Mouse (Mus musculus): Measurements from ENCODE around the gene Cdc25a.

Cdc25a gene

GRCm38 (mm10) chr9:109874797-109875691 is at the start of gene Cdc25a:
Gene Cdc25a (plus strand): TSS chr9:109875579.
- DNase-seq (ENCODE audit: low spot score in 2 of 2) = peak; percentile 99

- DNase-seq (ENCODE audit: low spot score in 2 of 2) = no peak
These were observed 49.6 kb upstream of the Cdc25a start for GRCm38 (mm10) chr9:109825739-109826138.

GRCm38 (mm10) chr9:109826181-109826580 is 49.2 kb upstream of the Cdc25a start:
- no peak for DNase-seq (ENCODE audit: low spot score in 2 of 2)

- peak; percentile 80 to 87 for DNase-seq (ENCODE audit: low spot score in 2 of 2)
These were observed 42.8 kb upstream of the Cdc25a start, which contains the start of gene Nme6 for GRCm38 (mm10) chr9:109832391-109833087. Gene Nme6 (plus strand): TSS chr9:109832749.

- DNase-seq (ENCODE audit: low spot score in 2 of 2) = no peak
These were observed 42.3 kb upstream of the Cdc25a start for GRCm38 (mm10) chr9:109833088-109833412.

GRCm38 (mm10) chr9:109849312-109849758 is 26.0 kb upstream of the Cdc25a start, which contains the start of gene Camp:
Gene Camp (minus strand): TSS chr9:109849617.
- peak; percentile 77 to 83 for DNase-seq (ENCODE audit: low spot score in 2 of 2)

GRCm38 (mm10) chr9:109850099-109850498 is 25.3 kb upstream of the Cdc25a start:
- no peak for DNase-seq (ENCODE audit: low spot score in 2 of 2)

- DNase-seq (ENCODE audit: low spot score in 2 of 2) = no peak
These were observed 21.0 kb upstream of the Cdc25a start for GRCm38 (mm10) chr9:109854341-109854740.

- no peak for DNase-seq (ENCODE audit: low spot score in 2 of 2)
These were observed 19.4 kb upstream of the Cdc25a start for GRCm38 (mm10) chr9:109855947-109856346.

- peak; percentile 23 to 63 for DNase-seq (ENCODE audit: low spot score in 2 of 2)
These were observed 12.9 kb upstream of the Cdc25a start for GRCm38 (mm10) chr9:109862397-109863044.

- no peak for DNase-seq (ENCODE audit: low spot score in 2 of 2)
These were observed 12.3 kb upstream of the Cdc25a start for GRCm38 (mm10) chr9:109863085-109863484.

- DNase-seq (ENCODE audit: low spot score in 2 of 2) = no peak
These were observed 9.2 kb upstream of the Cdc25a start for GRCm38 (mm10) chr9:109866218-109866617.

- no peak for DNase-seq (ENCODE audit: low spot score in 2 of 2)
These were observed 4.3 kb upstream of the Cdc25a start for GRCm38 (mm10) chr9:109870983-109871572.

- DNase-seq (ENCODE audit: low spot score in 2 of 2) = peak in 1 of 2 experiments; percentile 42
These were observed 569 bp downstream of the Cdc25a start for GRCm38 (mm10) chr9:109875695-109876601.

- no peak for DNase-seq (ENCODE audit: low spot score in 2 of 2)
These were observed 1.4 kb downstream of the Cdc25a start for GRCm38 (mm10) chr9:109876756-109877155.

- DNase-seq (ENCODE audit: low spot score in 2 of 2) = no peak
These were observed 2.3 kb downstream of the Cdc25a start for GRCm38 (mm10) chr9:109877666-109878065.

GRCm38 (mm10) chr9:109879305-109879704 is 3.9 kb downstream of the Cdc25a start:
- DNase-seq (ENCODE audit: low spot score in 2 of 2) = no peak

GRCm38 (mm10) chr9:109886259-109886658 is 10.9 kb downstream of the Cdc25a start:
- DNase-seq (ENCODE audit: low spot score in 2 of 2) = no peak

GRCm38 (mm10) chr9:109887321-109887720 is 11.9 kb downstream of the Cdc25a start:
- DNase-seq (ENCODE audit: low spot score in 2 of 2) = no peak

- no peak for DNase-seq (ENCODE audit: low spot score in 2 of 2)
These were observed 16.1 kb downstream of the Cdc25a start for GRCm38 (mm10) chr9:109891501-109891900.
